Mouse (Mus musculus): ENCODE data around the gene Oscp1.
"Not testable (repeated sequence)": the region's sequence is repeated elsewhere in the genome, so short reads cannot be mapped to it uniquely, and the experiment has no call there.

Oscp1 gene

DNA sequence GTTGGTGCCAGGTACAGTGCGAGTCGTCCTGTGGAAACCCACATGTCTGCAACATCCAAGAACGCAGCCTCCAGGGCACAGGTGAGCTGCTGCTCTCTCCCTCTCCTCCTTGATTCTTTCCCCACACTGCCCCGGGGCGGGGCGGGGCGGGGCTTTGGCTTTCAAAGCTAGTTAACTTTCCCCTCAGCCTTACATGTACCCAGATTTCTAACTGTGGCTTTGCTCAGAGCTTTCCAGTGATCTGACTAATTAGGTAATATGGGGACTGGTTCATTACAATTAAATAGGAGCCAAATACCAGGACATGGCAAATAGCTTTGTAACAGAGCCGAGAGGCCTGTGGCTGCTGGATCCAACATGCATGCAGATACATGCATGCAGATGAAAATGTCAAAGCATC is 26.0 kb downstream of the Oscp1 start:
- DNase-seq = no peak

DNA sequence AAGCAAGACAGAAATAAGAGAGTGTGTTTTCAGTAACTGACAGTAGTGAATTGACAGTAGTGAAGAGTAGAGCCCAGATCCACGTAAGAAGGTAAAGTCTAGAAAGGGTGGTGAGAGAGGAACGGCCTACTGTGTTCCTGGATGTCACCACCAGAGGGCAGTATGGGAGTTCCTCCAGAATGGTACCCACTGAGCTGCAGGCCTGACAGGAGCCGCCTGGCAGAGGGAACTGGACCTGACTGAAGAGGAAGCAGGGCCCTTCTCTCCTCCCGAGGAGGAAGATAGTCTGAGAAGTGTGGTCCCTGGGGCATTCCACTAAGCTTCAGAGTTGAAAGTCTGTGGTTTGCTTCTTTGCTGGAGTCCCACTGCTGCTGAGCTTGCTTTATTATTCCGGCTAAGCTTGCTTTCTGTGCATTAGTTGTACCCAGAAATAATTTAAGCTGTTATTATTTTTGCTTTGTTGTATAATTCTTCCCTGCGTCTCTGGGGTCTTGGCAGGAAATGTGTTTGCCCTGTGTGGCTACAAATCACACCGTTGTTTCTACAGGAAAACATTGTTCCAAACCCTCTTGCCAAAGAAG is 27.7 kb downstream of the Oscp1 start:
- DNase-seq = peak; percentile 84

DNA sequence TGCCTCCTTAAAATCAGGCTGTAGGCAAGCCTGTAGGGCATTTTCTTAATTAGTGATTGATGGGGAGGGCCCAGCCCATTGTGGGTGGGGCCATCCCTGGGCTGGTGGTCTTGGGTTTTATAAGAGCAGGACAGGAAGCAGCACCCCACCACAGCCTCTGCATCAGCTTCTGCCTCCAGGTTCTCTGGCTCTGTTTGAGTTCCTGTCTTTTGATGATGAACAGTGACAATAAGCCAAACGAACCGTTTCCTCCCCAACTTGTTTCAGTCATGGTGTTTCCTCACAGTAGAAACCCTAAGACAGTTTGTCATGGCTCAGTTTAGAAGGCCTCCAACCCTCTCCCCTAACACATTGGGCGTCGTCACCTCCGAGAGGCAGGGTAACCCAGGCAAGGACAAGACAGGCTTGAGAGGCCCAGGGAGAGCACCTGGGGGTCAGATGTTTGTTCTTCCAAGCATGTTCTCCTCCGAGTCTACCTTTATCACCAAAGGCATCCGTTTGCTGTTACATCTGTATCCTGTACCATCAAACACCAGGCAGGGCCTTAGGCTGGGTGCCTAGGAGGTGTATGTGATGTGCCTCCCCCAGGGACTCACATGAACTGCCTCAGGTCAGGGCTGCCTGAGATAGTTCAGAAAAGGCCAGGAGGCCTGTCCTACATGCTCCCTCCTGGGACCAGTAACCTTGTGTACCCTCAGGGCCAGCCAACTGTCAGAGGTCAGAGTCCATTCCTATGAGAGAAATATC is 31.9 kb downstream of the Oscp1 start:
- DNase-seq = peak; percentile 75

DNA sequence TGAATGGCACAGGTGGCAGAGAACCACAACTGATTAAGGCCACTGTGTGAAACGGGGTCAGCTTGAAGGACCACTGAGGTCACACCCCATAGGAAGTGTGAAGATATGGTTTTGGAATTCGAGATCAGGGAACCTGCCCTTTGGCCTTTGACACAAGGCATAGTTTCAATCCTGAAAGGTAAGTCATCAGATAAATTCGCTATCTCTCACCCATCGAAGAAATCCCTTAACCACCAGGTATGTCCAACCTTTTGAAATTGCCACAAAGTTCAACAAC is 32.4 kb downstream of the Oscp1 start:
- DNase-seq = no peak

DNA sequence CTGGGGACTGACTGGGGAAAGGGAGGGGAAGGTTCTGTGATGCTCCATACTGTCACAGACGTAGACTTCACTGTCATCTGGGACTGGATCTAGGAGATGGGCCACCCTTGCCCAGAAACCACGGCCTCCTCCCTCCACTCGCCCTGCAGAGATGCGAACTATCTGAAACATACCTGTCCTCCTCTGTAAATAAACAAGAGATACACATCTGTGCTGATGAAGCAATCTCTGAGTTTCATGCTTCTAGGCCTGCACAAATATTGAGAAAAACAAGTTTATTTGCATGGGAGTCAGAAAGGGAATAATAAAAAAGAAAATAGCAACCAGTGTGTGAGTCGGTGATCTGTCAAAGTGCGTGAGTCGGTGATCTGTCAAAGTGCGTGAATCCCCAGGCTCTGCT is 33.5 kb downstream of the Oscp1 start:
- DNase-seq = no peak

DNA sequence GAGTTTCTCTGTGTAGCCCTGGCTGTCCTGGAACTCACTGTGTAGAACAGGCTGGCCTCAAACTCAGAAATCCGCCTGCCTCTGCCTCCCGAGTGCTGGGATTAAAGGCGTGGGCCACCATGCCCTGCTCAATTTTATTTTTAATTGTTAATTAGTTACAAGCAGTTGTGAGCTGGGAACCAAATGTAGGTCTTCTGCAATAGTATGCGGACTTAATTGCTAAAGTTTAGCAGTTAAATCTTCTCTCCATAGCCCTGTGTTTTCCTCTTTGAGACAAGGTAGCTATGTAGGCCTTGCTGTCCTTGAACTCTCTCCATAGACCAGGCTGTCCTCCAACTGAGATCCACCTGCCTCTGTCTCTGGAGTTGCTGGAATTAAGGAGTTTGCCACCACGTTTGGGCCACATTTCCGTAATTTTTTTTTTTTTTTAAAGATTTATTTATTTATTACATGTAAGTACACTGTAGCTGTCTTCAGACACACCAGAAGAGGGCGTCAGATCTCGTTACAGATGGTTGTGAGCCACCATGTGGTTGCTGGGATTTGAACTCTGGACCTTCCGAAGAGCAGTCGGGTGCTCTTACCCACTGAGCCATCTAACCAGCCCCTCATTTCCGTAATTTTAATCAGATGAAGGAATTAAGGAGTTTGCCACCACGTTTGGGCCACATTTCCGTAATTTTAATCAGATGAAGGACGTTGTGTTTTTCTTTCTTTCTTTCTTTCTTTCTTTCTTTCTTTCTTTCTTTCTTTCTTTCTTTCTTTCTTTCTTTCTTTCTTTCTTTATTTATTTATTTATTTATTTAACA is 37.5 kb downstream of the Oscp1 start:
- not testable (repeated sequence) for DNase-seq

DNA sequence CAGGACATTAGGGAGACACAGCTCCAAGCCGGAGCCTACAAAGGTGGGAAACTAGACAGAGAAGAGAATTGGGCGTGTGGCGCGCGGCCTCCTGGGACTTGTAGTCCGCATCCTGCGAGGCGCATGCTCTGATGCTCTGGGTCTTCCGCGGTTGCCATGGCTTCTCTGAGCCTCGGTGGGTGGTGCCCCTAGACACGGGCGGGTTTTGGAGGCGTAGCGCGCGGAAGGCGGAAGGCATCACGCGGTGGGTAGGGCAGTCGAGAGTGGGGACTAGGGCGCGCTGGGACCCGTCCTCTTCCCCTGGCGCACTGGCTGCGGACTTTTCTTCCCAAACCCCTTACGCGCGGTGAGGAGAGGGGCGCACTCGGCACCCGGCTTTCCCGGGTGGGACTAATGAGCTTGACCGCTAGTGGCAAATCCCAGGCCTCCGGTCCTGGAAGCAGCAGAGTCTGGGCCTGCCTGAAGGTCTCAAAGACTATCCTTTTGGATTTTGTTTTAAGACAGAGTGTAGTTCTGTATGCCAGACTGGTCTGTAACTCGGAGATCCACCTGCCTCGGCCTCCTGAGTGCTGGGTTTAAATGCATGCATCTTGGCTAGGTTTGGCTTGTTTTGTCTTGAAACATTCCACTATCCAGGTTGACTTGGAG is 38.2 kb downstream of the Oscp1 start, which contains the start of gene Lsm10:
Gene Lsm10, plus strand, starts transcription at position 160 of the 648 bp plus-strand sequence.
- peak; percentile 95 for DNase-seq

DNA sequence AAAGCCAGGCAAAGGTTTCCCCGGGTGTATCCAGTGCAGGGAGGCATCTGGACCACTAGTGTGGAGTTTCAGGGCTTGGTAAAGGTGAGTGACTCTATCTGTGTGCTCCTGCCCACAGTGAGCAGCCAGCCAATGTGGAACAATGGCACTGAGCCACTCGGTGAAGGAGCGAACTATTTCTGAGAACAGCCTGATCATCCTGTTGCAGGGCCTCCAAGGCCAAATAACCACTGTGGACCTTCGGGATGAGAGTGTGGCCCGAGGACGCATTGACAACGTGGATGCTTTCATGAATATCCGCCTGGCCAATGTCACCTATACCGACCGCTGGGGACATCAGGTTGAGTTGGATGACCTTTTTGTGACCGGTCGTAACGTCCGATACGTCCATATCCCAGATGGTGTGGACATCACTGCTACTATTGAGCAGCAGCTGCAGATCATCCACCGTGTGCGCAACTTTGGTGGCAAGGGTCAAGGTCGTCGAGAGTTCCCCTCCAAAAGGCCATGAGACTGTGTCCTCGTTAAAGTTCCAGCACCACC is 39.4 kb downstream of the Oscp1 start:
- no peak for DNase-seq

DNA sequence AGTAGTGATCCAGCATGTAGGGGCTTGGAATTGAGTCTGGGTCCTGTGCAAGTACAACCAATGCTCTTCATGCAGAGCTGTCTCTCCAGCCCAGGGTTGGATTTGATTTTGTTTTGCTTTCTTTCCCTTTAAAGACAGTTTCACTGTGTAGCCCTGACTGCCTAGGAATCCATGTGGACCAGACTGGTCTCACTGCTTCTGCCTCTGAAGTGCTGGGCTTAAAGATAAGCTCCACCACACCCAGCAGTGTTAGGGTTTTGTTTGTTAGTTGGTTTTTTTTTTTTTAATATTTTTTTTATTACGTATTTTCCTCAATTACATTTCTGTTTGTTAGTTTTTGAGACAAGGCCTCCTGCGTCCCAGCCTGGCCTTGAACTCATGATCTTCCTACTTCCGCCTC is 41.0 kb downstream of the Oscp1 start:
- DNase-seq = no peak

DNA sequence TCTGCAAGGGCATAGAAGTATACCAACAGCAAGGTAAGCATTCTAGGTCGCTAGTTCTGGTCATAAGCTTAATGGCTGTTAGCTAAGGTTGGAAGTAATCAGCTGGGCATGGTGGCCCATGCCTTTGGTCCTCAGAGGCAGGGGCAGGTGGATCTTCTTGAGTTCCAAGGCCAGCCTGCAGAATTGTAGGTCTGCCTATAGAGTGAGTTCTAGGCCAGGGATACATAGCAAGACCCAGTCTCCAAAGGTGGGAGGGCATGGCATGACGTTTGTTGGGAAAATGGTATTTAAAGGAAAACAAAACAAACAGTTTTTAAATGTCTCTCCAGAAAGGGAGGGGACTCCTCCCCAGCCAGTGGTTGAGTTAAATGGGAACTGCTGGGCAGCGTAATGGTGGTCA is 42.4 kb downstream of the Oscp1 start:
- no peak for DNase-seq

DNA sequence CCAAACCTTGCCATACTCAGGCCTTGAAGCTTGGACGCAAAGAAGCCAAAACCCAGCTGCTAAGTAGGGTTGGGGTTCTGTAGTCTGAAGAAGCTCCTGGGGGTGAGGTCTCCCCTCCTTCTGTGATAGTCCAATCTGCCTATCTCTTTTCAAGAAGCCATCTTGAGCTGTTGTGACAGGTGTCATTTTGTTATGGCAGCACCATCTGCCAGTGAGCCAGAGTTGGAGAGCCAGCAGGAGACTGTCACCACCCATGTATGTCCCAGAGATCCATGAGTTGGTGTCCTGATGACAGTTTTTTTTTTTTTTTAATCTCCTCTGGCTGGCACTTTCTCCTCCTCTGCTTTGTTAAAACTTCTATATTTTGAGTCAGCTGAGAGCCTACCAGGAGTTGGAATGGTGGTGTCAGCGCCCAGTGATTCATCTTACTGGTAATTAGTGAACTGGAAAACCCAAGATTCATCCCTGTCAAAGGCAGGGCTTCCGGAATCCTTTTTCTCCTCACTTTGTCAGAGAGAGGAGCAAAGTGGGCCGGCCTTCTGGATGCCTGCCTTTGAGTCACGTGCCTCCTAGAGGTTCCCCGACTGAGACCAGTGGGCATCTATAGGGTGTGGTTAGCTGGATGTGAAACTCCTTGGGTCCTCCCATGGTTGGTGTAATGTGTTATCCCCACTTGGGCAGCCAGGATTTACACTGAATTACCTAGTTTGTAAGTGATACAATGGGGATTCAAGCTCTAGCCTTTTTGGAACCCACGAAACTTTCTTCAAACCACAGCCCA is 43.9 kb downstream of the Oscp1 start:
- DNase-seq = no peak

DNA sequence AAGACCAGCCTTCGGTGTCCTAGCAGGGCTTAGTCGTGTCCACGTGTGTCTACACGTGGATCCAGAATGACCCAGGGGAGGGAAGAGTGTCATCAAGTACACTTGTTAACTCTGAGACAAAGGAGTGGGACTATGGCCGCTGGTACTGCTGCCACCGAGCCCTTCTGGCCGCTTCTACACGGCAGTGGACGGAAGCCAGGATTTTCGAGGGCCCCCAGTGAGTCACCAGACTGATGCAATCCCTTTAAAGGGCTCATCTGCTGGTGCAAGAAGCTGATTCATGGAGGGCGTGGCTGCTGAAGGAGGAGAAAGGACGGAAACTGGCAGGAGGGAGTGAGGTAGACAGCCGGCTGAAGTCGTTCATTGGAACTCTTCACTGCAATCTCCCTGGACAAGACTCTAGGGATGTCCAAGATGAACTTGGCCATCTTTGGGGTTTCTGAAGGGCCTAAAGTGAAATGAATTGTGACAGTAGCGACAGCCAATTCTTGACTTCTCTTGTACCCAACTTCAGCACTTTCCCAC is 44.8 kb downstream of the Oscp1 start:
- DNase-seq = peak; percentile 57

DNA sequence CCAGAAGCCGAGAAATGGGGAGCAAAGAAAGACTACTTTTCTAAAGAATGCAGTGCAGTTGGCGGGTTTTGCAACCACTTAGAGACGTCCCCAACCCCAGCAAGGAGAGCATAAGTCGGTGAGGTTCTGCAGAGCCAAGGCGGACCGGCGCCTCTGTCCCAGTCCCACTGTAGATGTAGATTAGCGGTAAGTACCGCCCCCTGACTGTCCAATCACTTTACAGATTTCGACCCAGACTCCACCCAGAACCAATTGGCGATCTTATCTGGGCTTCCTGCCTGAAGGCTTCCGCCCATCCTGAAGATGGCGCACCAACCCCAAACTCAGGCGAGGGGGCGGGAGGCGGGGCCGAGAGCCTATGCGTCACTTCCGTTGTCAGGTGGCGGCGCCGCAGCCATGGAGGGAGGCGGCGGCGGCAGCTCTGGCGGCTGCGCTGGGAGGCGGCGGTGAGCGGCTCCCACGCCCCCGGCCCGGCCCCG is 45.3 kb downstream of the Oscp1 start, which contains the start of gene Stk40:
Gene Stk40, plus strand, starts transcription at position 368 of the 479 bp plus-strand sequence.
- DNase-seq = peak; percentile 97

DNA sequence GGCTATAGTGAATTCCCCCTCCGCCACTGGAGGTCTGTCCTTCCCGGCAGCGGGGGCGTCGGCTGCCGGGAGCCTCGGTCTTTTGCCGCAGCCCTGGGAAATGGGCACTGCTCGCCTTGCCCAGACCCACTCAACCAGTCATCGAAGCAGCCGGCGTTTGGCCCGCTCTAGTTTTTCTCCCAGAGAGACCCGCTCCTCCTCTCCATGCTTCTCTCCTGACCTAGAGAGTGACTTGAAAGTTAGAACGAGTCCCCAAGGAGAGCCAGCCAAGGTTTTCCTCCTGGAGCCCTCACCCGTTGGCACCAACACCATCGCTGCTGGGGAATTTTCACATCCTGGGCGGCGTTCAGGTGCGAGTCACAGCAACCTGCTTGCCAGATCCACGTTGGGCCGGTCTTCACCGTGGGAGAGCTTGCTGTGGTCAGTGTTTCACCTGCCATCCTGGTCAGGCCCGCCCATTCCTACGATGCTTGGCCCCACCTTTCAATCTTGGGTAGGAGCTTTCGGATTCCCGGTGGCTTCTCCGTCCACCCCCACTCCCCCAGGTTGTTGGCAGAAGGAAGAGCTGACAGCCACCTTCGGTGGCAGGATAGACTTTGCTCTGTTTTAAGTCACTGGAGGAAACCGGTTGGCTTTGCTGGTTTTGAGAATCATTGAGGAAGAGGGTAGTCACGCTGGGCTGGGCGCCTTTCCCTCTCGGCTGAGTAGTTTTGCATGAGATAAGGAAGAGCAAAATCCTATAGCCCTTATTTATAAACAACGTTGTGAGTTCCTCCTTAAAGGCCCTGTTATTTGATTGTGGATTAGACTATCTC is 46.1 kb downstream of the Oscp1 start:
- DNase-seq = peak; percentile 39

DNA sequence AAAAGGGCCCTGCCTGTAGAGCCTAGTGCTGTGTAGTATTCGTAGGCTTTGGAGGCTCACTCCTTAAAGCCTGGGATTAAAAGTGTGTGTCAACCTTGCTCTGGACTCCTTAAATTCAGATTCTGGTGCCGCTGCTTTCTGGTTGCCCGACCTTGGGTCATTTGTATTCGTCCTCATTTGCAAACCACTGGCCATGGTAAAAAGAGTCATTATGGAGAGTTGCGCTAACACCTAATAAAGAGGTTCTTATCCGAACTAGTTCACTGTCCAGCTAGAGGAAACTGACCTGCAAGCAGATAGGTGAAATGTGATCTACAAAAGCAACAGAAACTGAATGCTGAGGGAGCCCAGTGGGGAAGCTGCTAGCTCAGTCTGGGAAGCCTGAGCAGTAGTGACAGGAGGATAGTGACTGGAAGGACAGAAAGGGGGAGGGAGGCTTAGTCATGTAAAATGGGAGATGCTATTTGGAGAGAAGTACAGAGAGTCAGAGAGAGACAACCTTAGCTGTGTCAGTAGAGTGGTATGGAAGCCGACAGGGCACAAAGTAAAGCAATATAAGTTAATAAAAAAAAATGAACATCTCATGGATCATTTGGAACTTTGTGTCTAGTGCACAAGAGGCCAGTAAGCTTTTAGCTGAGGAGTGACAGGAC is 46.9 kb downstream of the Oscp1 start:
- DNase-seq = no peak

DNA sequence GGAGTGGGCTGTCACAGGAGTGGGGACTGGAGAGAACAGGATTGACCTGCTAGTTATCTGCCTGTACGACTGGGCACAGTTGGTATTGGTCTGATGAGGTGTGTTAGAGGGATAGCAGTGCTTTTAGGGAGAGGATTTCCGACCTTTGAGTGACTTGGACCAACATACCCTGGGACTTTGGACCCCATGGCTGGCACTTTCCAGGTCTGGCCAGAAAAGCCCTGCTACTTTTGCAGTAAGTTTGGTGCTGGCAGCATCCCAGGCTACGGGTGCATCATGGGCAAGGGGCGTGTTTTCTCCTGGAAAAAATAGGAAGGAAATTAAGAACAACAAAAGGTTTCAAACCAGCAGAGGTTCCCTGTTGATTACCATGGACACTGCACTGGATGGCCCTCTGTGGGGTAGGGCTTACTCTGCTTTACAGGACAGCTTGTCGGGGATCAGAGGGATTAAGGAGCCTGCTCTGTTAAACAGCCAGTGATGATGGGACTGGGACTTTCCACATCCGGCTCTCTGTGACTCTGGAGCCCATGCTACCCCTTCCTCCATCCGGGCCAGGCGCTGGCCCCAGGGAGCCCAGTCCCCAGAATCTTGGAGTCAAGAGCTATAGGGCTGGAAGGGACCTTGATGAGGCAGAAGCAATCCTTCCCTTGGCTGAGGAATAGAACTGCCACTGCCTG is 49.8 kb downstream of the Oscp1 start:
- no peak for DNase-seq

DNA sequence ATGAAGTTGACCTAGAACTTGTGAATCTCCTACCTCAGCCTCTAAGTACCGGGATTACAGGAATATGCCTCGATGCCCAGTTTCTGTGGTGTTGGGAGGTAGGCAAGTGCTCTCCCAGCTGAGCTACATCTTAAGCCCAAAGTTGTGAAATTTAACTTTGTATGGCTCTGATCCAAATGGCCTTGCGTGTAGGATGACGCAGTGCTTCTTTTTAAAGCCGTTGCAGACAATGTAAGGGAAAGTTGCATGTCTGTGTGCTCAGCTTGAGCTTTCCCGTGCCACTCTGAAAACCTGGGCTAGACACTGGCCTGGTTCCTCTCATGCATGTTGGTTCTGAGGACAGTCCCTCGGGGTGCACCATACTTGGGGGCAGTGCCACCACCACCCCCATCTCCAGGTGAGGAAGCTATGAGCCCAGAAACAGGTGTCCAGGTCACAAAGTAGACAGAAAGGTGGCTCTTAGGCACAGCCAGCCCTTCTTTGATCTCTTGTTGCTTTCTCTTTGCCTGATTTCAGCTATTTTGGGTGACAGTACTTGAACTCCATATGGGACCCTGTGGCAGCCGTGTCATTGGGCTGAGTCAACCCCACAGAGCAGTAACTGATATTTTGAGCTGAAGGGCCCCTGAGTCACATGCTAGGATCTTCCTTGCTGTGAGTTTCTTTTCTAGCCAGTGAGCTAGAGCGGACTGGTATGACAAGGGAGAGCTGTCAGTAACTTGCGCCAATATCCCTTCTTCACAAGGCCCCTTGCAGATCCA is 51.4 kb downstream of the Oscp1 start:
- DNase-seq = peak; percentile 11

DNA sequence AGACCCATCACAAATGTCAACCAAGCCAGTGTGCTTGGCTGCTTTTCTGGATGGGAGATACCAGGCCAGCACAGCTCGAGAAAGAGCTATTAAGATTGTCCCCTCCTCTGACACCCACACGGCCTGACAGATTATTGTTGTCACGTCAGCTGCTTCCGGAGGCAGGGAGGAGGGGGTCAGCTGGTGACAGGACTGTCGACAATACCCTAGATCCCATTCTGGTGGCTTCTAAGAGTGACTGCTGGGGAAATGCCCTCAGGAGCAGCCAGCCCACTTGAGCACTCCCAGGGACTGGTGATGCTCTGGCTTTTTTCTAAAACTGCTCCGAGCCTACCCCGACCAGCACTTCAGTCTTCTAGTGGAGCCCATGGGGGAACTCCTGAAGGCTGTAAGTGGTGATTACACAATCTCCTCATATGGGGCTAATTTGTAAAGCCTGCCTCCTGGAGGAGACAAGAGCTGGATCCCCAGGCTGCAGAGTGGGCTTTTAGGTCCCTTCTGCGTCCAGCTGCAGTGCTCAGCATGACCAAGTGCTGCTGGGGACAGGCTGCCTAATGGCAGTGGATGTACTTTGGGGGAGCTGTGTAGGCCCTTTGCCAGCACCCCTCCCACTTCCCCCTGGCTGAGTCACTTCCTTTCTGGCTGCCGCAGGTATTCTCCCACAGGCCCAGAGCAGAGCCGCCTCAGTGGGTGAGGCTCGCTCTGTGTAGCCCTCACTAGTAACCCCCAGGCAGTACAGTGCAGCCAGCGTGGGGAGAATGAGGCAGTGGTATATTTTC is 52.2 kb downstream of the Oscp1 start:
- DNase-seq = peak; percentile 83
